Mouse (Mus musculus): Measurements from ENCODE around the gene Zfp189. TPM values are rescaled to one million over a fixed set of nuclear protein-coding genes. Genes with fewer than 3 reads are reported as not detected.
A peak's percentile ranks its signal among the peaks of the same experiment; 100 is the strongest.

Zfp189 gene
- polyA plus RNA-seq, 1 experiment from 2014 or later = 15.4 TPM

DNA sequence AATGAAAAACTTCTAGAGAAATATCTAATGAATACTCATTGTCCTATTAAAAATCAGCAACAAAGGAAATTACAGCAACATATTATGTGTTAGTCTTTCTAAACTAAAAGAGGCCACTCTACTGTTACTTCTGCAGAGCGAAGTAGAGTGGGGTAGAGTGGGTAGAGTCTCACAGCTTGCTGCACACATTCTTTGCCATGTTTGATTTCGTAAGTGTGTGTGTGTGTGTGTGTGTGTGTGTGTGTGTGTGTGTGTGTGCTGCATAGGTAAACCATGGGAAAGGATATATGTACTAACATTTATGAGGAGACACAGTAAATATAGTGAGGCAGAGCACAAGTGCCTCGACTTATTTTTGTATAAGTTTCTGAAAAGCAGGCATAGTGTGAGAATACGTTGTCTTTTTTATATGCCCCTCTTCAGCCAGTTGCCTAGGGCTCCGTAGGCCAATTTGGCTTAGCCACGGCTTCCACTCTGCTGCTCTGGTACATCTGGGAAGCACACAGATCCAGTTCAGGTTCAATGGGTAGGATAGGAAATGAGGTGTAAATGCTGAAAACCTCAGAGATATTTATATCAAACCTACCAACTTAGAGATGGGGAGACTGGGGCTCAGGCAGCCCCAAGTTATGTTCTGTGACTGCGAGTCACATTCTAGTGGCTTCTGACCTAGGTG is 26.7 kb downstream of the Zfp189 start:
- H3K27me3 ChIP-seq (ENCODE audit: control insufficient read depth, insufficient read depth, low read length) = no peaks in the 10 kb centered on the region
- no peaks in the 10 kb centered on the region for H3K36me3 ChIP-seq (ENCODE audit: control insufficient read depth, insufficient read depth, low read length)
- no peaks in the 10 kb centered on the region for H3K9me3 ChIP-seq (ENCODE audit: control insufficient read depth, low read length)
- no peaks in the 10 kb centered on the region for H3K4me1 ChIP-seq (replicated peaks; ENCODE audit: control insufficient read depth, insufficient read depth, low read length)
- no peak for DNase-seq (ENCODE audit: low spot score)
- ATAC-seq (ENCODE audit: low FRiP score) = no peak
- WGBS = 84% methylated on average over 7 of the region's 7 CpGs
- no peak overlapping the region for H3K9ac ChIP-seq (ENCODE audit: low read depth, low read length)
- H3K4me2 ChIP-seq (replicated peaks; ENCODE audit: low read depth, low read length) = no peak overlapping the region
- H3K27ac ChIP-seq (ENCODE audit: low read depth, low read length) = no peak overlapping the region
- H3K4me3 ChIP-seq (ENCODE audit: low read depth, low read length) = no peak overlapping the region

DNA sequence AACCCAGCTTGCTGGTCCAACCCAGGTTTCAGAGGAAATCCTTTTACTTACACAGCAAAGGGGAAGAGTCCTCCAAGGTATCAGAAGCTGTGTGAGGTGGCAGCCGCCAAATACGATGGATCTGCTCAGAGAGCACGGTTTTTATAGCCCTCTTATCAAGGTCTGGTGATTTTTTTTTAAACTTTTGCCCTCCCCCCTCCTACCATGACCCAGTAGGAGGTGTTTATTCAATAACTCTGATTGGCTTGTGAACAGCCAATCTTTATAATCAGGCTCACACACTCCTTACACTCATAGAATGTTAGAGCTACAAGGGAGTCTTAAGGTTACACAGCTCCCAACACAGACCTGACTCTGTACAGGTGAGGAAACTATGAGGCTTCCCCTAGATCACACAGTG is 28.4 kb downstream of the Zfp189 start, which contains the start of gene Aldob:
Aldob (minus strand) TSS at position 164 of the 400 bp plus-strand sequence.
- H3K27me3 ChIP-seq (ENCODE audit: control insufficient read depth, insufficient read depth, low read length) = no peaks in the 10 kb centered on the region
- H3K4me1 ChIP-seq (replicated peaks; ENCODE audit: control insufficient read depth, insufficient read depth, low read length) = no peaks in the 10 kb centered on the region
- no peak within 1 kb of the TSS for H3K27ac ChIP-seq (ENCODE audit: low read depth, low read length)
- no peak for ATAC-seq (ENCODE audit: low FRiP score)
- WGBS = 74% methylated on average over 3 of the region's 3 CpGs
- H3K36me3 ChIP-seq (ENCODE audit: control insufficient read depth, insufficient read depth, low read length) = no peaks in the 10 kb centered on the region
- DNase-seq (ENCODE audit: low spot score) = no peak
- H3K4me3 ChIP-seq (ENCODE audit: low read depth, low read length) = no peak within 1 kb of the TSS
- no peak within 1 kb of the TSS for H3K4me2 ChIP-seq (replicated peaks; ENCODE audit: low read depth, low read length)
- no peak within 1 kb of the TSS for H3K9ac ChIP-seq (ENCODE audit: low read depth, low read length)
- no peaks in the 10 kb centered on the region for H3K9me3 ChIP-seq (ENCODE audit: control insufficient read depth, low read length)

DNA sequence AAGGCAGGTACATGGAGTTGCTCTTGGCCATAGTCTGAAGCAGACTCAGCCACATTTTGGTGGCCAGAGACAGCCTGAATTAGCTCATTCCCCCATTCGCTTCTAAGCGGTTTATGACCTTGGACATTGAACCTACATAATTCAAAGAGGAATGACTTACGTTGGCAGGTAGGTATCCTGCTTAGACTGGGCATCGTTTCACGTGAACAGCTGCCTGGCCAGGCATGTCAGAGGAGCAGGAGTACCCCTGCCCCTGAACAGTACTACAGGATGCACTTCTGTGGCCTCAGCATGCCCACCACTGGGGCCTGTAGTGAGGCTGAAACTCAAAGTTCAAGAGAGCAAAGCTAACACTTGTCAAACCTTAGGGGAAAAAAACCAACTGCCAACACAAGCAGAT is 32.4 kb downstream of the Zfp189 start:
- no peak overlapping the region for H3K4me2 ChIP-seq (replicated peaks; ENCODE audit: low read depth, low read length)
- no peak for ATAC-seq (ENCODE audit: low FRiP score)

DNA sequence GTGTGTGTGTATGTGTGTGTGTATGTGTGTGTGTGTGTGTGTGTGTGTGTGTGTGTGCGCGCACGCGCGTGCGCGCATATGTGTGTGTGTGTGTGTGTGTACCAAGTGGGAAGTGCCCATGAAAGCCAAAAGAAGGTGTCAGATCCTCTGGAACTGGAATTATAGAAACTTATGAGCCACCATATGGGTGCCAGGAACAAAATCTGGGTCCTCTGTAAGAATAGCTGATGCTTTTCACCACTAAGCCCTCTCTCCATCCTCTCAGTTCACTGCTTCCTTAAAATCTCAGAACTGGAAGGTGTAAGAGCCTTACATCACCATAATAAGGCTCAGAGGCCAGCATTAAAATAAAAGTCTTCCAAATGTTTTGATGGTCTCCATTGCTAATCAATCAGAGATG is 36.4 kb downstream of the Zfp189 start:
- ATAC-seq (ENCODE audit: low FRiP score) = no peak
- Histone ChIP-seq H3K4me3 (ENCODE audit: low read depth, low read length) (no peak overlapping the region), H3K27me3 (ENCODE audit: control insufficient read depth, insufficient read depth, low read length) (no peaks in the 10 kb centered on the region)

More for the DNA sequence above, 32.4 kb downstream of the Zfp189 start:
- Histone ChIP-seq H3K9me3 (ENCODE audit: control insufficient read depth, low read length) (no peaks in the 10 kb centered on the region), H3K4me1 (replicated peaks; ENCODE audit: control insufficient read depth, insufficient read depth, low read length) (no peaks in the 10 kb centered on the region), H3K27me3 (ENCODE audit: control insufficient read depth, insufficient read depth, low read length) (no peaks in the 10 kb centered on the region), H3K9ac (ENCODE audit: low read depth, low read length) (no peak overlapping the region), H3K27ac (ENCODE audit: low read depth, low read length) (no peak overlapping the region), H3K4me3 (ENCODE audit: low read depth, low read length) (no peak overlapping the region), H3K36me3 (ENCODE audit: control insufficient read depth, insufficient read depth, low read length) (no peaks in the 10 kb centered on the region)
- 87% methylated on average over 5 of the region's 5 CpGs for WGBS
- DNase-seq (ENCODE audit: low spot score) = no peak

DNA sequence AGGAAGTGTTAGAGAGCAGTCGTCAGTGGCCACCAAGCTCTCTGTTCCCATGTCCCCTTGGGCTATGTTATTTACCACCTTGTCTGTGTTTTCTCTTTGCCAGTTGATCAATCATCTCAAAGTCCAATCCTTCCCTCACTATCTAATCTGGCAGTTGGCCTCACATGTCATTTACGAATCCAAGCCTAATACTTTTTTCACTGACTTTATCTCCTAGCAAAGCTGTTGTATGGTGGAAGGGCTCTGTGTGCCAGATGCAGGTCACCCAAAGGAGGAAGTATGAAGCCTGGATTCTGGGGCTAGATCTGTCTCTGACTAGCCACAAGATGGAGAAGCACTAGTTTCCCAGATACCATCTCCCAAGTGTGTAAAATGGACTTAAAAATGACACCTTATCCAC is 37.2 kb downstream of the Zfp189 start:
- no peak overlapping the region for H3K9ac ChIP-seq (ENCODE audit: low read depth, low read length)
- 90% methylated on average over 2 of the region's 2 CpGs for WGBS

More for the DNA sequence above, 36.4 kb downstream of the Zfp189 start:
- DNase-seq (ENCODE audit: low spot score) = no peak
- Histone ChIP-seq H3K27ac (ENCODE audit: low read depth, low read length) (no peak overlapping the region), H3K4me1 (replicated peaks; ENCODE audit: control insufficient read depth, insufficient read depth, low read length) (no peaks in the 10 kb centered on the region), H3K36me3 (ENCODE audit: control insufficient read depth, insufficient read depth, low read length) (no peaks in the 10 kb centered on the region), H3K9me3 (ENCODE audit: control insufficient read depth, low read length) (no peaks in the 10 kb centered on the region), H3K4me2 (replicated peaks; ENCODE audit: low read depth, low read length) (no peak overlapping the region), H3K9ac (ENCODE audit: low read depth, low read length) (no peak overlapping the region)
- 100% methylated on average over 4 of the region's 7 CpGs for WGBS

DNA sequence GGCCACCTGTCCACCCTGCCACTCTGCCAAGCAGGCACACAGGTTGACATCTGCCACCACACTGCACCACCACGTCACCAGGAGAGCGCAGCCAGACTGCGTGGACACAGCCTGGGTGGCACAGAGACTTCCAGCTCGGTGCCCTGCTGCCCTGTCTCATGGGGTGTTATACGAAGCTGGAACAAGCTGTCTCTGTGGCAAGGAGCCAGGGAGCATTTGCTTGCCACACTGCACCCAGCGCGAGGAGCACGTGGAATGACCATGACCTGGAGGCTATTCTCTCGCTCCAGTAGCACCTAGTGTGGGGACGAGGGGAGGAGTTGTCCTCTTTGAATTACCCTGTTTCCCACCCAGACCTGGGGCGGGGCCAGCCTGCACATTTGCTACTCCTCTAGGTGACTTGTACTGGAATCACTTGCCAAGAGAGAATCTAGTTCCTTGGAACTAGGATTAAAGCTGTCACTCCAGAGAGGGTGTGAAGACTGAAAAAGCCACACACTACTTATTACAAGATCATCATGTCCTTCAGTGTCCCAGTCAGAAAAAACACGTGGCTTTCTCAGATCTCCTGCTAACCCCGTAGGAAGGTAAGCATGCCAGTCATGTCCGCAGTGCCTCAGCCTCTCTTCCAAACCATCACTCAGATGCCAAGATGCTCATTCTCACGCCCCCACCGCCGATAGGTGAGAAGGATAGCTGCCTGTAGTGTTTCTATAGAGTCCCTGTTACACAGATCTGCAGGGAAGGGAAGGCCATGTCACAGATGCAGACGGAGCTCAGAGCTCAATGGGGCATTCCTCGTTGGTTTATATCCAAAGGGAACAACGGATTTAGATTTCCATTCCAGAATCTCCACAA is 39.2 kb downstream of the Zfp189 start:
- Histone ChIP-seq H3K36me3 (ENCODE audit: control insufficient read depth, insufficient read depth, low read length) (no peaks in the 10 kb centered on the region), H3K9ac (ENCODE audit: low read depth, low read length) (no peak overlapping the region), H3K27ac (ENCODE audit: low read depth, low read length) (no peak overlapping the region), H3K4me2 (replicated peaks; ENCODE audit: low read depth, low read length) (no peak overlapping the region), H3K27me3 (ENCODE audit: control insufficient read depth, insufficient read depth, low read length) (no peaks in the 10 kb centered on the region), H3K4me3 (ENCODE audit: low read depth, low read length) (no peak overlapping the region), H3K9me3 (ENCODE audit: control insufficient read depth, low read length) (no peaks in the 10 kb centered on the region), H3K4me1 (replicated peaks; ENCODE audit: control insufficient read depth, insufficient read depth, low read length) (no peaks in the 10 kb centered on the region)
- 79% methylated on average over 20 of the region's 20 CpGs for WGBS
- ATAC-seq (ENCODE audit: low FRiP score) (no peak), DNase-seq (ENCODE audit: low spot score) (no peak)

More for the DNA sequence above, 37.2 kb downstream of the Zfp189 start:
- Histone ChIP-seq H3K4me2 (replicated peaks; ENCODE audit: low read depth, low read length) (no peak overlapping the region), H3K27ac (ENCODE audit: low read depth, low read length) (no peak overlapping the region), H3K27me3 (ENCODE audit: control insufficient read depth, insufficient read depth, low read length) (no peaks in the 10 kb centered on the region), H3K36me3 (ENCODE audit: control insufficient read depth, insufficient read depth, low read length) (no peaks in the 10 kb centered on the region), H3K4me1 (replicated peaks; ENCODE audit: control insufficient read depth, insufficient read depth, low read length) (no peaks in the 10 kb centered on the region), H3K4me3 (ENCODE audit: low read depth, low read length) (no peak overlapping the region), H3K9me3 (ENCODE audit: control insufficient read depth, low read length) (no peaks in the 10 kb centered on the region)
- no peak for DNase-seq (ENCODE audit: low spot score)
- ATAC-seq (ENCODE audit: low FRiP score) = no peak

DNA sequence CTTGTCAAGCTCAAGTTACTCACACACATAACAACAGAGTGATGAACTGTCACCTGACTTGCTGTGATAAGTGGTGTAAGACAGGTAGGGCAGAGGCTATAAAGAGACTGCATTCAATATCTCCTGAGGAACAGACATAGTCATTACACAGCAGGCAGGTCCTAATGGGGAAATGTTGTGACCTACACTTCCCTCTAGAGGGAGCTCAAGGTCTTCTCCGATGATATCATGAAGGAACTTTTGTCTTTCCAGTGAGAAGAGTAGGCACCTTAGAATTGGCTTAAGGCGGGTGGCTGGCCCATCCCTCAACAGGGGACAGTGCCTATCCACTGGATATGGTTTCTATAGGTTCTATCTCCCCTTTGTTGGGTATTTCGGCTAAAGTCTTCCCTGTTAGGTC is 46.6 kb downstream of the Zfp189 start:
- Histone ChIP-seq H3K4me2 (replicated peaks; ENCODE audit: low read depth, low read length) (no peak overlapping the region), H3K9me3 (ENCODE audit: control insufficient read depth, low read length) (no peaks in the 10 kb centered on the region), H3K4me1 (replicated peaks; ENCODE audit: control insufficient read depth, insufficient read depth, low read length) (no peaks in the 10 kb centered on the region), H3K36me3 (ENCODE audit: control insufficient read depth, insufficient read depth, low read length) (no peaks in the 10 kb centered on the region), H3K4me3 (ENCODE audit: low read depth, low read length) (no peak overlapping the region), H3K27me3 (ENCODE audit: control insufficient read depth, insufficient read depth, low read length) (no peaks in the 10 kb centered on the region), H3K27ac (ENCODE audit: low read depth, low read length) (no peak overlapping the region), H3K9ac (ENCODE audit: low read depth, low read length) (no peak overlapping the region)
- WGBS = 27% methylated on average over 3 of the region's 3 CpGs
- DNase-seq (ENCODE audit: low spot score) (peak; percentile 79), ATAC-seq (ENCODE audit: low FRiP score) (peak; percentile 78)

DNA sequence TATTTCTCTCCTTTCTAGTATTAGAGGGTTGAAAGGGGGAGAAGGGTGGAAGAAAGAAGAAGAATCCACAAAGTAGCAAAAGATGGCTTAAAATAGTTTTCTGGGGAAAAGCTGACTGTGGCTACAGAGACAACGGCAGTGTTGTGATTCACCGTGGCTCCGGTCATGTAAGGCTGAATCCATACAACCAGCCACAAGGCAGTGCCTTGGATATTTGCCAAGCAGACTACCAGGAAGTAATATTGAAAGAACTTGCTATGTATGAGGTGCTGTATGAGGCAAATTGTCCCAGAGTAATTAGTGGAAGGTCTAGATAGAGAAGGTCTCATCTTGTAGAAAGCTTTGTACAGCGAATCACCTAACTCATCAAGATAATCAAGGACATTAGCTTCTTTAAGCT is 51.2 kb downstream of the Zfp189 start:
- DNase-seq (ENCODE audit: low spot score) (no peak), ATAC-seq (ENCODE audit: low FRiP score) (no peak)
- no peaks in the 10 kb centered on the region for H3K4me1 ChIP-seq (replicated peaks; ENCODE audit: control insufficient read depth, insufficient read depth, low read length)
- H3K27me3 ChIP-seq (ENCODE audit: control insufficient read depth, insufficient read depth, low read length) = no peaks in the 10 kb centered on the region
- no peak overlapping the region for H3K4me3 ChIP-seq (ENCODE audit: low read depth, low read length)
- H3K9ac ChIP-seq (ENCODE audit: low read depth, low read length) = no peak overlapping the region
- no peak overlapping the region for H3K4me2 ChIP-seq (replicated peaks; ENCODE audit: low read depth, low read length)
- no peak overlapping the region for H3K27ac ChIP-seq (ENCODE audit: low read depth, low read length)
- H3K9me3 ChIP-seq (ENCODE audit: control insufficient read depth, low read length) = no peaks in the 10 kb centered on the region
- no peaks in the 10 kb centered on the region for H3K36me3 ChIP-seq (ENCODE audit: control insufficient read depth, insufficient read depth, low read length)
- WGBS = 92% methylated on average over 4 of the region's 4 CpGs
